Mouse (Mus musculus) CH12.LX (cell line): ENCODE data around the gene Smarcd1. TPM values are rescaled to one million over a fixed set of nuclear protein-coding genes. Genes with fewer than 3 reads are reported as not detected.

ENCODE experiments used
- DNase-seq: peaks from one replicate; pipeline ENCODE4 v3.0.0-alpha.2; 2013; ENCODE audit errors: extremely low read depth
- H3K27ac ChIP-seq: 2 replicates; pipeline ENCODE4 v1.5.1; 2012; ENCODE audit warnings: low read depth, mild to moderate bottlenecking, control low read depth, moderate library complexity; ENCODE audit not compliant: insufficient read depth
- H3K27me3 ChIP-seq: replicated peaks from 2 replicates; pipeline ENCODE3; 2012; ENCODE audit warnings: inconsistent platforms
- H3K36me3 ChIP-seq, 2 experiments: replicated peaks in 1 of 2; 2 replicates each; pipeline versions ENCODE3 to v1.6.1; 2012; ENCODE audit warnings: inconsistent platforms in 1 of 2, low read length in 1 of 2, mild to moderate bottlenecking in 1 of 2, mixed read lengths in 1 of 2, moderate library complexity in 1 of 2; ENCODE audit not compliant: control insufficient read depth in 1 of 2, insufficient read depth in 1 of 2
- H3K4me1 ChIP-seq, 2 experiments: 2 replicates each; pipeline ENCODE4 v1.6.1; 2012; ENCODE audit warnings: inconsistent platforms in 1 of 2, moderate library complexity in 1 of 2; ENCODE audit not compliant: insufficient read depth in 2 of 2, control insufficient read depth in 1 of 2
- H3K4me2 ChIP-seq: 2 replicates; pipeline ENCODE4 v1.6.1; 2012; ENCODE audit warnings: low read depth, mild to moderate bottlenecking, control low read depth; ENCODE audit not compliant: poor library complexity, insufficient read depth, severe bottlenecking
- H3K4me3 ChIP-seq, 3 experiments: fragments of 150-350 bp in 1 of 3; sonication (generic) in 1 of 3; replicated peaks in 1 of 3; 2 replicates each; pipeline versions ENCODE3 to v1.5.1; 2011 to 2012; ENCODE audit warnings: low read depth in 2 of 3, low read length in 2 of 3, mild to moderate bottlenecking in 2 of 3, moderate library complexity in 2 of 3, control low read depth in 1 of 3, improper control_type of control experiment in 1 of 3, inconsistent platforms in 1 of 3, mixed read lengths in 1 of 3; ENCODE audit not compliant: poor library complexity in 1 of 3
- H3K79me2 ChIP-seq: replicated peaks from 2 replicates; pipeline ENCODE4 v1.6.1; 2012; ENCODE audit warnings: mild to moderate bottlenecking, moderate library complexity; ENCODE audit not compliant: control insufficient read depth, poor library complexity, insufficient read depth, severe bottlenecking; ENCODE audit errors: extremely low read depth
- H3K9ac ChIP-seq: 2 replicates; pipeline ENCODE4 v1.6.1; 2012; ENCODE audit warnings: low read depth, mild to moderate bottlenecking, control low read depth, moderate library complexity; ENCODE audit not compliant: insufficient read depth
- H3K9me3 ChIP-seq: replicated peaks from 2 replicates; pipeline ENCODE3; 2012; ENCODE audit warnings: low read length, inconsistent platforms, mixed read lengths
- BHLHE40 ChIP-seq: IDR thresholded peaks from 2 replicates; pipeline ENCODE4 v1.6.1; 2011; ENCODE audit warnings: mild to moderate bottlenecking, low read depth, low read length, improper control_type of control experiment
- CHD1 ChIP-seq: IDR thresholded peaks from 2 replicates; pipeline ENCODE4 v1.6.1; 2012; ENCODE audit warnings: low read depth, low read length, improper control_type of control experiment, inconsistent platforms
- CHD2 ChIP-seq: IDR thresholded peaks from 2 replicates; pipeline ENCODE4 v1.6.1; 2011; ENCODE audit warnings: low read length, improper control_type of control experiment
- ELF1 ChIP-seq: IDR thresholded peaks from 2 replicates; pipeline ENCODE4 v1.6.1; 2014; ENCODE audit warnings: low read depth, mild to moderate bottlenecking, inconsistent platforms, low read length, improper control_type of control experiment
- EP300 ChIP-seq: IDR thresholded peaks from 2 replicates; pipeline ENCODE4 v1.6.1; 2011; ENCODE audit warnings: low read length, improper control_type of control experiment
- ETS1 ChIP-seq: conservative IDR thresholded peaks from 2 replicates; pipeline ENCODE4 v1.6.1; 2012; ENCODE audit warnings: low read depth, mild to moderate bottlenecking, inconsistent platforms, low read length, improper control_type of control experiment, moderate library complexity
- IRF4 ChIP-seq: IDR thresholded peaks from 2 replicates; pipeline ENCODE4 v1.6.1; 2014; ENCODE audit warnings: low read depth, mild to moderate bottlenecking, inconsistent platforms, low read length, improper control_type of control experiment
- JUN ChIP-seq: IDR thresholded peaks from 2 replicates; pipeline ENCODE4 v1.6.1; 2011; ENCODE audit warnings: low read depth, mild to moderate bottlenecking, low read length, improper control_type of control experiment, moderate library complexity; ENCODE audit not compliant: insufficient read depth
- JUND ChIP-seq: conservative IDR thresholded peaks from 2 replicates; pipeline ENCODE4 v1.6.1; 2011; ENCODE audit warnings: low read depth, low read length, improper control_type of control experiment
- KAT2A ChIP-seq: IDR thresholded peaks from 2 replicates; pipeline ENCODE4 v1.6.1; 2012; ENCODE audit warnings: low read length, improper control_type of control experiment, inconsistent platforms; ENCODE audit not compliant: insufficient replicate concordance
- MAFK ChIP-seq: IDR thresholded peaks from 2 replicates; pipeline ENCODE4 v1.6.1; 2011; ENCODE audit warnings: low read length, improper control_type of control experiment; ENCODE audit not compliant: insufficient replicate concordance
- MAX ChIP-seq: IDR thresholded peaks from 2 replicates; pipeline ENCODE4 v1.6.1; 2011; ENCODE audit warnings: low read length, improper control_type of control experiment
- MAZ ChIP-seq: IDR thresholded peaks from 2 replicates; pipeline ENCODE4 v1.6.1; 2012; ENCODE audit warnings: low read depth, mild to moderate bottlenecking, inconsistent platforms, low read length, improper control_type of control experiment, moderate library complexity
- MEF2A ChIP-seq: IDR thresholded peaks from 2 replicates; pipeline ENCODE4 v1.6.1; 2014; ENCODE audit warnings: low read depth, mild to moderate bottlenecking, inconsistent platforms, low read length, improper control_type of control experiment, borderline replicate concordance
- MXI1 ChIP-seq: IDR thresholded peaks from 2 replicates; pipeline ENCODE4 v1.6.1; 2011; ENCODE audit warnings: mild to moderate bottlenecking, low read depth, low read length, improper control_type of control experiment
- MYC ChIP-seq: IDR thresholded peaks from 2 replicates; pipeline ENCODE4 v1.6.1; 2011; ENCODE audit warnings: low read depth, mild to moderate bottlenecking, improper control_type of control experiment, low read length
- NRF1 ChIP-seq: IDR thresholded peaks from 2 replicates; pipeline ENCODE4 v1.6.1; 2014; ENCODE audit warnings: low read depth, mild to moderate bottlenecking, inconsistent platforms, low read length, improper control_type of control experiment, moderate library complexity
- RAD21 ChIP-seq: IDR thresholded peaks from 2 replicates; pipeline ENCODE4 v1.6.1; 2011; ENCODE audit warnings: low read depth, mild to moderate bottlenecking, low read length, improper control_type of control experiment, moderate library complexity
- TBP ChIP-seq: conservative IDR thresholded peaks from 2 replicates; pipeline ENCODE4 v1.6.1; 2011; ENCODE audit warnings: low read depth, low read length, improper control_type of control experiment
- TCF12 ChIP-seq: IDR thresholded peaks from 2 replicates; pipeline ENCODE4 v1.6.1; 2014; ENCODE audit warnings: low read depth, mild to moderate bottlenecking, inconsistent platforms, low read length, improper control_type of control experiment
- UBTF ChIP-seq: IDR thresholded peaks from 2 replicates; pipeline ENCODE4 v1.6.1; 2012; ENCODE audit warnings: low read depth, mild to moderate bottlenecking, inconsistent platforms, low read length, improper control_type of control experiment, moderate library complexity
- USF1 ChIP-seq: IDR thresholded peaks from 2 replicates; pipeline ENCODE4 v1.6.1; 2014; ENCODE audit warnings: low read depth, mild to moderate bottlenecking, inconsistent platforms, low read length, improper control_type of control experiment
- USF2 ChIP-seq: conservative IDR thresholded peaks from 2 replicates; pipeline ENCODE4 v1.6.1; 2011; ENCODE audit warnings: low read depth, low read length, improper control_type of control experiment
- ZC3H11A ChIP-seq: IDR thresholded peaks from 2 replicates; pipeline ENCODE4 v1.6.1; 2012; ENCODE audit warnings: low read depth, mild to moderate bottlenecking, inconsistent platforms, low read length, improper control_type of control experiment
- ZMIZ1 ChIP-seq: IDR thresholded peaks from 2 replicates; pipeline ENCODE4 v1.6.1; 2012; ENCODE audit warnings: low read depth, mild to moderate bottlenecking, inconsistent platforms, low read length, improper control_type of control experiment
- ZNF384 ChIP-seq: IDR thresholded peaks from 2 replicates; pipeline ENCODE4 v1.6.1; 2012; ENCODE audit warnings: low read depth, low read length, improper control_type of control experiment, inconsistent platforms
- dilution Hi-C: fragments of 300-500 bp; cut with MboI; formaldehyde crosslinking; loops from 2 replicates; pipeline ENCODE4 v1.14.3; 2020; ENCODE audit warnings: low sequenced_read_pairs; ENCODE audit not compliant: extremely low pct_unique_long_range_greater_than_20kb, extremely low pct_ligation_motif_present
- in situ Hi-C: fragments of 300-500 bp; cut with MboI; formaldehyde crosslinking; loops from 3 replicates; pipeline ENCODE4 v1.14.3; 2019; ENCODE audit warnings: low sequenced_read_pairs, low pct_ligation_motif_present, low pct_unique_long_range_greater_than_20kb, mixed read lengths
- polyA plus RNA-seq: library from polyadenylated mRNA; unstranded; fragments of >175 nt; gene quantifications from 2 replicates; pipeline ENCODE4 v1.2.1, GENCODE M21; 2012; ENCODE audit warnings: low read depth; ENCODE audit not compliant: insufficient read length
- total RNA-seq, 2 experiments: library from RNA; depleted of rRNA; stranded (reverse); fragments of 300-350 nt in 1 of 2; fragments of >200 nt in 1 of 2; gene quantifications; 2 replicates each; pipeline ENCODE4 v1.2.3; 2012 to 2014

Gene Smarcd1
- total and polyA plus RNA-seq, 3 experiments, result 12.5 to 69.9 (median 17.9) TPM

GRCm38 (mm10) chr15:99718461-99719021, 16.6 kb downstream of the Smarcd1 start:
- in situ Hi-C loops (no loop called here), dilution Hi-C loops (no loop called here)
- no peaks in the 10 kb centered on the region for H3K79me2 ChIP-seq
- no peak overlapping the region for H3K9ac ChIP-seq
- no peak overlapping the region for H3K27ac ChIP-seq
- peaks cover 1 to 81% of the 10 kb centered on the region in 2 experiments for H3K36me3 ChIP-seq
- no peak for DNase-seq
- peaks cover 0 to 13% of the 10 kb centered on the region in 2 experiments; a peak in 2 of 4 replicates for H3K4me1 ChIP-seq
- no peaks in the 10 kb centered on the region for H3K9me3 ChIP-seq
- H3K4me2 ChIP-seq, result no peak overlapping the region
- TF ChIP-seq ETS1 (no peak), ZC3H11A (no peak), USF1 (no peak), ZMIZ1 (no peak), MAFK (no peak), EP300 (no peak), MYC (no peak), JUND (no peak), BHLHE40 (no peak), NRF1 (no peak), MAZ (no peak), JUN (no peak), RAD21 (no peak), MAX (no peak), CHD1 (no peak), ELF1 (no peak), MXI1 (no peak), ZNF384 (no peak), TBP (no peak), CHD2 (no peak)
- no peaks in the 10 kb centered on the region for H3K27me3 ChIP-seq
- H3K4me3 ChIP-seq, result no peak overlapping the region

- Histone ChIP-seq H3K27me3 (no peaks in the 10 kb centered on the region), H3K4me3 (no peak overlapping the region), H3K4me2 (no peak overlapping the region), H3K27ac (no peak overlapping the region), H3K4me1 (peaks cover 4 to 17% of the 10 kb centered on the region in 2 experiments; a peak in 2 of 4 replicates), H3K36me3 (peaks cover 0 to 73% of the 10 kb centered on the region in 2 experiments), H3K79me2 (no peaks in the 10 kb centered on the region), H3K9ac (no peak overlapping the region), H3K9me3 (no peaks in the 10 kb centered on the region)
- no peak for TF ChIP-seq MAFK
- no peak for TF ChIP-seq KAT2A
- no peak for TF ChIP-seq IRF4
- TF ChIP-seq USF2, result no peak
- no peak for TF ChIP-seq UBTF
- no peak for TF ChIP-seq EP300
- no peak for TF ChIP-seq TCF12
- TF ChIP-seq MEF2A, result no peak
- dilution Hi-C loops (no loop called here), in situ Hi-C loops (no loop called here)
- no peak for DNase-seq
These were observed 17.9 kb downstream of the Smarcd1 start for GRCm38 (mm10) chr15:99719865-99720264.
